Mouse (Mus musculus): ENCODE data around the gene 1110057P08Rik. TPM values are rescaled to one million over a fixed set of nuclear protein-coding genes. Genes with fewer than 3 reads are reported as not detected.
"Not testable (repeated sequence)": the region's sequence is repeated elsewhere in the genome, so short reads cannot be mapped to it uniquely, and the experiment has no call there.

The 1110057P08Rik gene
- not detected in 2 replicates for polyA plus RNA-seq (2014; fragmentation: Nextera tagmentation; extraction: Ambion mirVana)

DNA sequence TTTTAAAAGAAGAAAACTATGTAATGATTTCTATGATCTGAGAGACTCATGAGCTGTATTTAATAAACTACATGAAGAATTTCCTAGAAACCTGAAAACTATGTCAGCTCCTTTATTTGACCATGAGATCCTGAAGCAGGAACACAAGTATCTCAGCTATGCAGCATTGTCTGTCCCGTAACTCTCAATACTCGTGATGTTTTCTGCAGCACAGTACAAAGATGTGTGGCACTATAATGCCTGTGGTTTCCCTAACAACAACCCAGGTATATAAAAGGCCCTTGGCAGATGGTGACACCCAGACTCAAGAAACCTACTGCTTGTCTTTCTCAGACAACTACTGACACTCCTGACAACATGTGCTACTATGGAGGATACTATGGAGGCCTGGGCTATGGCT lies at the start of gene 1110057P08Rik:
Gene 1110057P08Rik, plus strand, starts transcription at position 301 of the 400 bp plus-strand sequence.
- no peaks in the 10 kb centered on the region for H3K9me3 ChIP-seq (ENCODE audit: control insufficient read depth, low read length)
- no peaks in the 10 kb centered on the region for H3K36me3 ChIP-seq (ENCODE audit: control insufficient read depth, insufficient read depth, low read length)
- no peak within 1 kb of the TSS for H3K4me2 ChIP-seq (ENCODE audit: low read length)
- 83% methylated on average over 2 of the region's 2 CpGs for WGBS
- ATAC-seq (ENCODE audit: low FRiP score, low TSS enrichment): no peak
- DNase-seq: no peak
- no peak within 1 kb of the TSS for H3K4me3 ChIP-seq (replicated peaks; ENCODE audit: low read depth, low read length)
- H3K27me3 ChIP-seq (ENCODE audit: control insufficient read depth, insufficient read depth, low read length): no peaks in the 10 kb centered on the region
- H3K27ac ChIP-seq (replicated peaks; ENCODE audit: low read depth, low read length): no peak within 1 kb of the TSS
- H3K4me1 ChIP-seq (ENCODE audit: control insufficient read depth, insufficient read depth, low read length): no peaks in the 10 kb centered on the region
- no peak within 1 kb of the TSS for H3K9ac ChIP-seq (replicated peaks; ENCODE audit: low read length)

DNA sequence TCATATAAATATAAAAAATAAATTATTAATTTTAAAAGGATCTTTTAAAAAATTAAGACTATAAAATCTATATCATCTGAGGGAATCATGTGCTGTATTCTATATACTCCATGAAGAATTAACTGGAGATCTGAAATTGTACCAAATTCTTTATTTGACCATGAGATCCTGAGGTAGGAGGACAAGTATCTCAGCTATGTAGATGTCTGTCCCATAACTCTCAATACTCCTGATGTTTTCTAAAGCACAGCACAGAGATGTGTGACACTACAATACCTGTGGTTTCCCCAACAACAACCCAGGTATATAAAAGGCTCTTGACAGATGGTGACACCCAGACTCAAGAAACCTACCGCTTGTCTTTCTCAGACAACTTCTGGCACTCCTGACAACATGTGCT lies 34.0 kb upstream of the 1110057P08Rik start, which contains the start of gene Gm6358:
Gene Gm6358, plus strand, starts transcription at position 301 of the 400 bp plus-strand sequence.
- Histone ChIP-seq H3K4me3 (replicated peaks; ENCODE audit: low read depth, low read length) (no peak within 1 kb of the TSS), H3K27me3 (ENCODE audit: control insufficient read depth, insufficient read depth, low read length) (no peaks in the 10 kb centered on the region), H3K4me2 (ENCODE audit: low read length) (no peak within 1 kb of the TSS), H3K4me1 (ENCODE audit: control insufficient read depth, insufficient read depth, low read length) (no peaks in the 10 kb centered on the region), H3K9me3 (ENCODE audit: control insufficient read depth, low read length) (no peaks in the 10 kb centered on the region), H3K9ac (replicated peaks; ENCODE audit: low read length) (no peak within 1 kb of the TSS), H3K36me3 (ENCODE audit: control insufficient read depth, insufficient read depth, low read length) (no peaks in the 10 kb centered on the region), H3K27ac (replicated peaks; ENCODE audit: low read depth, low read length) (no peak within 1 kb of the TSS)
- ATAC-seq (ENCODE audit: low FRiP score, low TSS enrichment) (no peak), DNase-seq (no peak)
- 97% methylated on average over 1 of the region's 1 CpGs for WGBS

DNA sequence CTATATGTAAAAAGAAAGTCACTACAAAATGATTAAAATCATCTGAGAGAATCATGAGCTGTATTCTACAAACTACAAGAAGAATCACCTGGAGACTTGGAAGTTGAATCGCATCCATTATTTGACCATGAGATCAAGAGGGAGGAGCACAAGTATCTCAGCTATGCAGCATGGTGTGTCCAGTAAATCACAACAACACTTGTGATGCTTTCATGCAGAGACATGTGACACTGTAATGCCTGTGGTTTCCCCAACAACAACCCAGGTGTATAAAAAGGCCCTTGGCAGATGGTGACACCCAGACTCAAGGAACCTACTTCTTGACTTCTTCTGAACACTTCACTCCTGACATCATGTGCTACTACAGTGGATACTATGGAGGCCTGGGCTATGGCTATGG lies 23.7 kb upstream of the 1110057P08Rik start, which contains the start of gene Gm10061:
Gene Gm10061, plus strand, starts transcription at position 301 of the 400 bp plus-strand sequence.
- H3K9ac ChIP-seq (replicated peaks; ENCODE audit: low read length): no peak within 1 kb of the TSS
- H3K27me3 ChIP-seq (ENCODE audit: control insufficient read depth, insufficient read depth, low read length): no peaks in the 10 kb centered on the region
- DNase-seq (no peak), ATAC-seq (ENCODE audit: low FRiP score, low TSS enrichment) (no peak)
- H3K4me2 ChIP-seq (ENCODE audit: low read length): no peak within 1 kb of the TSS
- H3K4me1 ChIP-seq (ENCODE audit: control insufficient read depth, insufficient read depth, low read length): no peaks in the 10 kb centered on the region
- no peak within 1 kb of the TSS for H3K4me3 ChIP-seq (replicated peaks; ENCODE audit: low read depth, low read length)
- 98% methylated on average over 1 of the region's 1 CpGs for WGBS
- H3K27ac ChIP-seq (replicated peaks; ENCODE audit: low read depth, low read length): no peak within 1 kb of the TSS
- no peaks in the 10 kb centered on the region; the same call in 1 of the 2 replicates for H3K9me3 ChIP-seq (ENCODE audit: control insufficient read depth, low read length)
- H3K36me3 ChIP-seq (ENCODE audit: control insufficient read depth, insufficient read depth, low read length): no peaks in the 10 kb centered on the region

DNA sequence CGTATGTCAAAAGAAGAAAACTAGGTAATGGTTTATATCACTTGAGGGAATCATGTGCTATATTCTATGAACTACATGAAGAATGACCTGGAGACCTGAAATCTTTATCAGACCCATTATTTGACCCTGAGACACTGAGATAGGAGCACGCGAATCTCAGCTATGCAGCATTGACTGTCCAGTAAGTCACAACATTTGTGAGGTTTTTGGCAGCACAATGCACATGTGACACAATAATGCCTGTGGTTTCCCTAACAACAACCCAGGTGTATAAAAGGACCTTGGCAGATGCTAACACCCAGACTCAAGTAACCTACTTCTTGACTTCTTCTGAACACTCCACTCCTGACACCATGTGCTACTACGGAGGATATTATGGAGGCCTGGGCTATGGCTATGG lies 16.9 kb upstream of the 1110057P08Rik start, which contains the start of gene Gm9789:
Gene Gm9789, plus strand, starts transcription at position 301 of the 400 bp plus-strand sequence.
- no peaks in the 10 kb centered on the region for H3K27me3 ChIP-seq (ENCODE audit: control insufficient read depth, insufficient read depth, low read length)
- no peak within 1 kb of the TSS for H3K4me3 ChIP-seq (replicated peaks; ENCODE audit: low read depth, low read length)
- no peak within 1 kb of the TSS for H3K9ac ChIP-seq (replicated peaks; ENCODE audit: low read length)
- DNase-seq (no peak), ATAC-seq (ENCODE audit: low FRiP score, low TSS enrichment) (no peak)
- H3K36me3 ChIP-seq (ENCODE audit: control insufficient read depth, insufficient read depth, low read length): no peaks in the 10 kb centered on the region
- H3K4me2 ChIP-seq (ENCODE audit: low read length): no peak within 1 kb of the TSS
- no peaks in the 10 kb centered on the region for H3K9me3 ChIP-seq (ENCODE audit: control insufficient read depth, low read length)
- H3K4me1 ChIP-seq (ENCODE audit: control insufficient read depth, insufficient read depth, low read length): no peaks in the 10 kb centered on the region
- no peak within 1 kb of the TSS for H3K27ac ChIP-seq (replicated peaks; ENCODE audit: low read depth, low read length)
- WGBS: 91% methylated on average over 4 of the region's 4 CpGs

DNA sequence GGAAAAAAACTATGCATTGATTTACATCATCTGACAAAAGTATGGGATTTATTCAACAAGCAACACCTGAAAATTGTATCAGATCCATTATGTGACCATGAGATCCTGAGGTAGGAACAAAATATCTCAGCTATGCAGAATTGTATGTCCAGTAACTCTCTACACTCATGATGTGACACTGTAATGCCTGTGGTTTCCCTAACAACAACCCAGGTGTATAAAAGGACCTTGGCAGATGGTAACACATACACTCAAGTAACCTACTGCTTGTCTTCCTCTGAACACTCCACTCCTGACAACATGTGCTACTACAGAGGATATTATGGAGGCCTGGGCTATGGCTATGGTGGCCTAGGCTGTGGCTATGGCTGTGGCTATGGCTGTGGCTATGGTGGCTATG lies 5.3 kb upstream of the 1110057P08Rik start, which contains the start of gene Gm7735:
Gene Gm7735, plus strand, starts transcription at position 301 of the 400 bp plus-strand sequence.
- H3K4me3 ChIP-seq (replicated peaks; ENCODE audit: low read depth, low read length); ATAC-seq (ENCODE audit: low FRiP score, low TSS enrichment); H3K27ac ChIP-seq (replicated peaks; ENCODE audit: low read depth, low read length); H3K9me3 ChIP-seq (ENCODE audit: control insufficient read depth, low read length); H3K27me3 ChIP-seq (ENCODE audit: control insufficient read depth, insufficient read depth, low read length); H3K9ac ChIP-seq (replicated peaks; ENCODE audit: low read length); H3K36me3 ChIP-seq (ENCODE audit: control insufficient read depth, insufficient read depth, low read length); H3K4me2 ChIP-seq (ENCODE audit: low read length); DNase-seq; H3K4me1 ChIP-seq (ENCODE audit: control insufficient read depth, insufficient read depth, low read length): not testable (repeated sequence)

DNA sequence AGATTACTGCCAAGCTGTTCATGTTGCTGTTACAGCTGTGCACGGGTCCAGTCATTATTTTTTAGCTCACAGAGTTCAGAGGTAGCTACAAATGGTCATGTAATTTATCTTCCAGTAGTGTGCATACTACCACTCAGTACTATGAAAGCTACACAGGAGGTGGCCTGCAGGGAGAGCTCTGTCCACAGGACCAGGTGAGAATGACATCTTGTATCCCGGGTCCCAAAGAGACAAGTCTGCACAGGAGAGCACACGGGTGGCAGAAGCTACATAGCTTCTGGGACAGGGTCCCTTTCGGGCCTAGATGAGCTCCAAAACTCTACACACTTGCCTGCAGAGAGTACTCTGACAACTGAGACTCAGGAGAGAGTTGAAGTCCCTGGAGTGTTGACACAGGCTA lies 14.1 kb downstream of the 1110057P08Rik start:
- 92% methylated on average over 4 of the region's 4 CpGs for WGBS
- H3K4me3 ChIP-seq (replicated peaks; ENCODE audit: low read depth, low read length): no peak overlapping the region
- no peak overlapping the region for H3K4me2 ChIP-seq (ENCODE audit: low read length)
- H3K36me3 ChIP-seq (ENCODE audit: control insufficient read depth, insufficient read depth, low read length): no peaks in the 10 kb centered on the region
- no peak overlapping the region for H3K9ac ChIP-seq (replicated peaks; ENCODE audit: low read length)
- DNase-seq (no peak), ATAC-seq (ENCODE audit: low FRiP score, low TSS enrichment) (no peak)
- no peaks in the 10 kb centered on the region for H3K9me3 ChIP-seq (ENCODE audit: control insufficient read depth, low read length)
- H3K4me1 ChIP-seq (ENCODE audit: control insufficient read depth, insufficient read depth, low read length): no peaks in the 10 kb centered on the region
- H3K27ac ChIP-seq (replicated peaks; ENCODE audit: low read depth, low read length): no peak overlapping the region
- no peaks in the 10 kb centered on the region for H3K27me3 ChIP-seq (ENCODE audit: control insufficient read depth, insufficient read depth, low read length)

DNA sequence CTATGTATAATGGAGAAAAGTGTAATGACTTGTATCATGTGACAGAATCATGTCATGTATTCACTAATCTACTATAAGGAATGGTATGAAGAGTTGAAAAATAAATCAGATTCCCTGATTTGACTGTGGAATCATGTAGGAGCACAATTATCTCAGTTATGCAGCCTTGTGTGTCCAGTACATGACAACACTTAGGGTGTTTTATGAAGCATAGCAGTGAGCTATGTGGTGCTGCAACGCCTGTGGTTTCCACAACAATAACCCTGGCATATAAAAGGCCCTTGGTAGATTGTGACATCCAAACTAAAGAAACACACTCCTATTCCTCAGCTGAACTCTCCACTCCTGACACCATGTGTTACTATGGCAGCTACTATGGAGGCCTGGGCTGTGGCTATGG lies 31.0 kb downstream of the 1110057P08Rik start, which contains the start of gene Krtap20-2:
Gene Krtap20-2, plus strand, starts transcription at position 301 of the 400 bp plus-strand sequence.
- Histone ChIP-seq H3K36me3 (ENCODE audit: control insufficient read depth, insufficient read depth, low read length) (no peaks in the 10 kb centered on the region), H3K27me3 (ENCODE audit: control insufficient read depth, insufficient read depth, low read length) (no peaks in the 10 kb centered on the region), H3K4me1 (ENCODE audit: control insufficient read depth, insufficient read depth, low read length) (no peaks in the 10 kb centered on the region), H3K27ac (replicated peaks; ENCODE audit: low read depth, low read length) (no peak within 1 kb of the TSS), H3K4me2 (ENCODE audit: low read length) (no peak within 1 kb of the TSS), H3K4me3 (replicated peaks; ENCODE audit: low read depth, low read length) (no peak within 1 kb of the TSS), H3K9me3 (ENCODE audit: control insufficient read depth, low read length) (no peaks in the 10 kb centered on the region), H3K9ac (replicated peaks; ENCODE audit: low read length) (no peak within 1 kb of the TSS)
- DNase-seq: no peak
- 73% methylated on average over 1 of the region's 1 CpGs for WGBS
- ATAC-seq (ENCODE audit: low FRiP score, low TSS enrichment): no peak

Other genes with a start within 250 kb of the 1110057P08Rik start
- not detected in 2 replicates for gene Krtap19-9b, start 242.5 kb upstream of the 1110057P08Rik start, polyA plus RNA-seq (2014; fragmentation: Nextera tagmentation; extraction: Ambion mirVana)
- not detected in 2 replicates for gene Krtap16-3, start 211.9 kb upstream of the 1110057P08Rik start, polyA plus RNA-seq (2014; fragmentation: Nextera tagmentation; extraction: Ambion mirVana)
- gene Krtap22-2, start 164.0 kb upstream of the 1110057P08Rik start, polyA plus RNA-seq (2014; fragmentation: Nextera tagmentation; extraction: Ambion mirVana): not detected in 2 replicates
- not detected in 2 replicates for gene Gm10229, start 159.5 kb upstream of the 1110057P08Rik start, polyA plus RNA-seq (2014; fragmentation: Nextera tagmentation; extraction: Ambion mirVana)
- gene Krtap6-1, start 143.0 kb upstream of the 1110057P08Rik start, polyA plus RNA-seq (2014; fragmentation: Nextera tagmentation; extraction: Ambion mirVana): not detected in 2 replicates
- gene Gm10228, start 133.3 kb upstream of the 1110057P08Rik start, polyA plus RNA-seq (2014; fragmentation: Nextera tagmentation; extraction: Ambion mirVana): not detected in 2 replicates
- not detected in 2 replicates for gene Krtap6-5, start 126.9 kb upstream of the 1110057P08Rik start, polyA plus RNA-seq (2014; fragmentation: Nextera tagmentation; extraction: Ambion mirVana)
- not detected in 2 replicates for gene 1110025L11Rik, start 110.7 kb upstream of the 1110057P08Rik start, polyA plus RNA-seq (2014; fragmentation: Nextera tagmentation; extraction: Ambion mirVana)
- gene Krtap6-3, start 90.7 kb upstream of the 1110057P08Rik start, polyA plus RNA-seq (2014; fragmentation: Nextera tagmentation; extraction: Ambion mirVana): not detected in 2 replicates
- not detected in 2 replicates for gene Gm6358, start 33.9 kb upstream of the 1110057P08Rik start, polyA plus RNA-seq (2014; fragmentation: Nextera tagmentation; extraction: Ambion mirVana)
- gene Gm10061, start 23.6 kb upstream of the 1110057P08Rik start, polyA plus RNA-seq (2014; fragmentation: Nextera tagmentation; extraction: Ambion mirVana): not detected in 2 replicates
- not detected in 2 replicates for gene Gm9789, start 16.8 kb upstream of the 1110057P08Rik start, polyA plus RNA-seq (2014; fragmentation: Nextera tagmentation; extraction: Ambion mirVana)
- not detected in 2 replicates for gene Gm7735, start 5.2 kb upstream of the 1110057P08Rik start, polyA plus RNA-seq (2014; fragmentation: Nextera tagmentation; extraction: Ambion mirVana)
- not detected in 2 replicates for gene Krtap20-2, start 31.1 kb downstream of the 1110057P08Rik start, polyA plus RNA-seq (2014; fragmentation: Nextera tagmentation; extraction: Ambion mirVana)
- not detected in 2 replicates for gene Krtap21-1, start 229.1 kb downstream of the 1110057P08Rik start, polyA plus RNA-seq (2014; fragmentation: Nextera tagmentation; extraction: Ambion mirVana)
- gene Krtap6-2, start 245.4 kb downstream of the 1110057P08Rik start, polyA plus RNA-seq (2014; fragmentation: Nextera tagmentation; extraction: Ambion mirVana): not detected in 2 replicates

Data from midbrain, embryonic 14.5 days (tissue).